ENCODE assay signal across 26 mouse cellular contexts in the genomic region with DNA sequence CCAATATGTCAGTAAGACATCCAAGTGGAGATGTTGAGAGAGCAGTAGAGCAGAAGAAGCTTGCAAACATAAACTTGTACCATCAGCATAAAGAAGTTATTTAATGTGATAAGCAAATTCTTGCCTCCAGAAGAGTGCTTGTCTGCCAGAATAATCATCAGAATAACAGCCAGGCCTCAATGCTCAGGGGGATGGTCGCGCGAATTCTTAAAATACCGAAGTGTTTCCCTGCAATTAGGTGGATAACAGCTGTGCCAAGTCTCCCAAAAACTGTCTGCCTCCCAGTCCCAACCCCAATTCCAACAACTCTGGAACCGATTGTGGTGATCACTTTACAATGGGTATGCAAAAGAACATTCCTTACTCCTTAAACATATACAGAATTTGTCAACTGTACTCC. TPM values are rescaled to one million over a fixed set of nuclear protein-coding genes. Genes with fewer than 3 reads are reported as not detected.
DNase-seq lines count a peak whose midpoint lies in the region; ATAC-seq and TF ChIP-seq lines count a peak whose summit lies in the region.
"Had no signal": no experiment of that assay in that cellular context is flagged by ENCODE, and none has a peak within 500 bp of the region (broad histone marks: within the 10 kb centered on the region; RNA-seq: fewer than 3 reads in every experiment).

No protein-coding gene starts in this region.

- no peak for ATAC-seq in kidney, postnatal 0 days (replicated peaks; ENCODE audit: low FRiP score, low read depth)
- ATAC-seq in kidney, embryonic 15.5 days (replicated peaks; ENCODE audit: low FRiP score), result no peak
- no peak for ATAC-seq in midbrain, embryonic 13.5 days
- ATAC-seq: forebrain, embryonic 14.5 days; forebrain, embryonic 16.5 days; Patski had no signal

- WGBS in kidney, postnatal 0 days, result 79% methylated on average over 5 of the region's 5 CpGs
- WGBS in kidney, embryonic 15.5 days, result 80% methylated on average over 5 of the region's 5 CpGs
- WGBS in heart, embryonic 10.5 days, result 68% methylated on average over 5 of the region's 5 CpGs
- 76% methylated on average over 5 of the region's 5 CpGs for WGBS in midbrain, embryonic 13.5 days

- H3K27ac ChIP-seq in kidney, postnatal 0 days, result no peak overlapping the region
- H3K27ac ChIP-seq in kidney, embryonic 15.5 days, result no peak overlapping the region
- no peak overlapping the region for H3K27ac ChIP-seq in heart, embryonic 10.5 days
- no peak overlapping the region for H3K27ac ChIP-seq in midbrain, embryonic 13.5 days
- H3K27ac ChIP-seq: embryonic facial prominence, embryonic 12.5 days; embryonic facial prominence, embryonic 15.5 days; forebrain, embryonic 10.5 days; forebrain, embryonic 12.5 days had no signal

- H3K9ac ChIP-seq in kidney, postnatal 0 days (ENCODE audit: low read depth, low read length), result no peak overlapping the region
- no peak overlapping the region for H3K9ac ChIP-seq in kidney, embryonic 15.5 days
- H3K9ac ChIP-seq in midbrain, embryonic 13.5 days (replicated peaks), result no peak overlapping the region
- H3K9ac ChIP-seq: embryonic facial prominence, embryonic 12.5 days; embryonic facial prominence, embryonic 15.5 days; forebrain, embryonic 12.5 days had no signal

- no peak overlapping the region for H3K4me2 ChIP-seq in kidney, postnatal 0 days (ENCODE audit: low read length)
- H3K4me2 ChIP-seq in kidney, embryonic 15.5 days, result no peak overlapping the region
- no peak overlapping the region for H3K4me2 ChIP-seq in midbrain, embryonic 13.5 days (replicated peaks)
- H3K4me2 ChIP-seq: embryonic facial prominence, embryonic 12.5 days; embryonic facial prominence, embryonic 15.5 days; forebrain, embryonic 12.5 days had no signal

- peak; percentile 6 for DNase-seq in kidney, postnatal 0 days (ENCODE audit: low spot score)
- DNase-seq in ZHBTc4 (ENCODE audit: low read depth, low spot score), result peak; percentile 2
- DNase-seq in heart, embryonic 10.5 days (ENCODE audit: low spot score), result no peak
- DNase-seq in lung, postnatal 14 days, result no peak
- DNase-seq: adrenal gland, adult 2 months; adrenal gland, postnatal 10 days; adrenal gland, postnatal 25 days; B cell, adult 2 months; cerebellum, adult 11 months; cerebellum, adult 18-20 months; cerebellum, adult 8-10 months; cerebellum, adult 9-11 months; cerebellum, postnatal 14 days; cerebellum, postnatal 36 days; embryo, embryonic 11 days had no signal

- no peaks in the 10 kb centered on the region for H3K4me1 ChIP-seq in kidney, postnatal 0 days (replicated peaks; ENCODE audit: insufficient read depth, low read length)
- no peaks in the 10 kb centered on the region for H3K4me1 ChIP-seq in kidney, embryonic 15.5 days
- 0 out of 2 replicates have a peak, but pooled peaks cover 2% of the 10 kb centered on the region for H3K4me1 ChIP-seq in heart, embryonic 10.5 days
- no peaks in the 10 kb centered on the region for H3K4me1 ChIP-seq in midbrain, embryonic 13.5 days (replicated peaks)
- H3K4me1 ChIP-seq: embryonic facial prominence, embryonic 12.5 days; embryonic facial prominence, embryonic 15.5 days; forebrain, embryonic 10.5 days; forebrain, embryonic 12.5 days had no signal

- H3ac ChIP-seq in C2C12 (ENCODE audit: control insufficient read depth, insufficient read length, low read depth), result no peak overlapping the region

- no peaks in the 10 kb centered on the region for H3K79me2 ChIP-seq in C2C12 (ENCODE audit: control insufficient read depth, insufficient read depth)

- H3K9me3 ChIP-seq in kidney, postnatal 0 days (replicated peaks; ENCODE audit: low read length), result no peaks in the 10 kb centered on the region
- no peaks in the 10 kb centered on the region for H3K9me3 ChIP-seq in kidney, embryonic 15.5 days (replicated peaks)
- H3K9me3 ChIP-seq in heart, embryonic 10.5 days, result no peaks in the 10 kb centered on the region
- no peaks in the 10 kb centered on the region for H3K9me3 ChIP-seq in midbrain, embryonic 13.5 days
- H3K9me3 ChIP-seq: embryonic facial prominence, embryonic 12.5 days; embryonic facial prominence, embryonic 15.5 days; forebrain, embryonic 10.5 days; forebrain, embryonic 12.5 days had no signal

- H3K79me3 ChIP-seq in C2C12 (ENCODE audit: low read depth), result no peaks in the 10 kb centered on the region

- no peaks in the 10 kb centered on the region for H3K27me3 ChIP-seq in kidney, postnatal 0 days (ENCODE audit: insufficient read depth, low read length)
- H3K27me3 ChIP-seq in kidney, embryonic 15.5 days, result no peaks in the 10 kb centered on the region
- no peaks in the 10 kb centered on the region for H3K27me3 ChIP-seq in C2C12 (ENCODE audit: control insufficient read depth, insufficient read depth, insufficient read length)
- H3K27me3 ChIP-seq in heart, embryonic 10.5 days (ENCODE audit: insufficient read depth, poor library complexity, severe bottlenecking), result no peaks in the 10 kb centered on the region
- H3K27me3 ChIP-seq in midbrain, embryonic 13.5 days, result no peaks in the 10 kb centered on the region
- H3K27me3 ChIP-seq: embryonic facial prominence, embryonic 12.5 days; embryonic facial prominence, embryonic 15.5 days; forebrain, embryonic 12.5 days; Patski had no signal

- no peak for TF ChIP-seq CTCF in kidney, postnatal 0 days (IDR thresholded peaks at IDR 0.05; ENCODE audit: low read depth)
- no peak for TF ChIP-seq CTCF in C2C12 (IDR thresholded peaks at IDR 0.05; ENCODE audit: control insufficient read depth, insufficient read depth, insufficient read length)

- H3K36me3 ChIP-seq in kidney, postnatal 0 days (ENCODE audit: insufficient read depth, low read length), result no peaks in the 10 kb centered on the region
- H3K36me3 ChIP-seq in kidney, embryonic 15.5 days, result no peaks in the 10 kb centered on the region
- H3K36me3 ChIP-seq in C2C12 (ENCODE audit: control insufficient read depth, insufficient read depth), result no peaks in the 10 kb centered on the region
- H3K36me3 ChIP-seq in heart, embryonic 10.5 days, result no peaks in the 10 kb centered on the region
- no peaks in the 10 kb centered on the region for H3K36me3 ChIP-seq in midbrain, embryonic 13.5 days
- H3K36me3 ChIP-seq: embryonic facial prominence, embryonic 12.5 days; embryonic facial prominence, embryonic 15.5 days; forebrain, embryonic 10.5 days; forebrain, embryonic 12.5 days had no signal

- no peak overlapping the region for H3K4me3 ChIP-seq in kidney, postnatal 0 days (replicated peaks; ENCODE audit: low read depth, low read length)
- H3K4me3 ChIP-seq in kidney, embryonic 15.5 days (replicated peaks), result no peak overlapping the region
- no peak overlapping the region for H3K4me3 ChIP-seq in C2C12 (ENCODE audit: insufficient read depth, poor library complexity, severe bottlenecking)
- no peak overlapping the region for H3K4me3 ChIP-seq in heart, embryonic 10.5 days
- H3K4me3 ChIP-seq in midbrain, embryonic 13.5 days (replicated peaks), result no peak overlapping the region
- H3K4me3 ChIP-seq: embryonic facial prominence, embryonic 12.5 days; embryonic facial prominence, embryonic 15.5 days; erythroblast, embryonic 14.5 days; forebrain, embryonic 10.5 days; forebrain, embryonic 12.5 days had no signal

TF ChIP-seq in C2C12, 6 proteins besides CTCF, POLR2A, EP300 and RAD21:
- no peak for TF ChIP-seq USF1 (IDR thresholded peaks at IDR 0.05; ENCODE audit: low read depth)
- TF ChIP-seq MYOD1 (IDR thresholded peaks at IDR 0.05; ENCODE audit: control insufficient read depth, insufficient read length, low read depth), result peak; percentile 45
TF ChIP-seq in C2C12: peak in this region for 1.

RNA-seq across cellular contexts. Expression of gene Scg2, which starts 30.0 kb away (rescaled TPM):
- polyA plus RNA-seq in kidney, postnatal 0 days (2015; fragmentation: Nextera tagmentation; extraction: Ambion mirVana), result 0.09 and 0.17 TPM in 2 replicates
- 1.2 and 4.9 TPM in 2 replicates for polyA plus RNA-seq in kidney, embryonic 15.5 days (2015; fragmentation: Nextera tagmentation; extraction: Ambion mirVana)
- polyA plus RNA-seq in C2C12 (2012; fragmentation: generic; extraction: Trizol), result not detected
- polyA plus RNA-seq in heart, embryonic 10.5 days (2016; fragmentation: Nextera tagmentation; extraction: Ambion mirVana), result 0.20 TPM in 2 replicates
- 49.6 and 56.1 TPM in 2 replicates for polyA plus RNA-seq in midbrain, embryonic 13.5 days (2015; fragmentation: Nextera tagmentation; extraction: Ambion mirVana)
- polyA plus RNA-seq: erythroblast, embryonic 14.5 days had no signal

Comparison
In these comparisons a context has a peak if more than half of its experiments do, and no peak if none do; other contexts are left out.
1. DNase-seq: peak in kidney, postnatal 0 days (single experiment) and ZHBTc4 (single experiment); none in heart, embryonic 10.5 days (single experiment) and lung, postnatal 14 days (single experiment).